Mouse (Mus musculus) stomach, embryonic 15.5 days (tissue): ENCODE measurements at regions not wholly inside any gene's neighbourhood (a gene's known extent, or its start where the extent isn't known, plus 50 kb on each side); places are given as distances from the start of the nearest gene placed in this dataset.
"Not testable (repeated sequence)": the region's sequence is repeated elsewhere in the genome, so short reads cannot be mapped to it uniquely, and the experiment has no call there.

Source experiments
- ATAC-seq: fragments of 200-750 bp; cut with Nextera tagmentation; 2 replicates; pipeline ENCODE4 v1.8.0; 2017; ENCODE audit warnings: low read depth, moderate number of reproducible peaks, moderate TSS enrichment; ENCODE audit not compliant: insufficient read depth, low FRiP score
- H3K27ac ChIP-seq: fragments of 300-500 bp; sonication (generic); 2 replicates; pipeline ENCODE4 v1.5.1; 2015; ENCODE audit warnings: mild to moderate bottlenecking, inconsistent platforms
- H3K27me3 ChIP-seq: fragments of 300-500 bp; sonication (generic); replicated peaks from 2 replicates; pipeline ENCODE4 v1.6.1; 2015; ENCODE audit warnings: inconsistent platforms
- H3K36me3 ChIP-seq: fragments of 300-500 bp; sonication (generic); 2 replicates; pipeline ENCODE4 v1.6.1; 2015; ENCODE audit warnings: inconsistent platforms
- H3K4me1 ChIP-seq: fragments of 300-500 bp; sonication (generic); 2 replicates; pipeline ENCODE4 v1.6.1; 2015; ENCODE audit warnings: inconsistent platforms
- H3K4me2 ChIP-seq: fragments of 300-500 bp; sonication (generic); 2 replicates; pipeline ENCODE4 v1.6.1; 2015; ENCODE audit warnings: mild to moderate bottlenecking, inconsistent platforms
- H3K4me3 ChIP-seq: fragments of 300-500 bp; sonication (generic); replicated peaks from 2 replicates; pipeline ENCODE4 v1.5.1; 2015; ENCODE audit warnings: inconsistent platforms
- H3K9ac ChIP-seq: fragments of 300-500 bp; sonication (generic); 2 replicates; pipeline ENCODE4 v1.6.1; 2015; ENCODE audit warnings: inconsistent platforms
- H3K9me3 ChIP-seq: fragments of 300-500 bp; sonication (generic); 2 replicates; pipeline ENCODE4 v1.6.1; 2016; ENCODE audit warnings: inconsistent platforms
- WGBS: fragments of 180-500 bp; shearing (Covaris S2); methylation state at CpG from one replicate; pipeline ENCODE4 v1.1.7; 2015; 5-methylcytosine and 5-hydroxymethylcytosine counted together

DNA sequence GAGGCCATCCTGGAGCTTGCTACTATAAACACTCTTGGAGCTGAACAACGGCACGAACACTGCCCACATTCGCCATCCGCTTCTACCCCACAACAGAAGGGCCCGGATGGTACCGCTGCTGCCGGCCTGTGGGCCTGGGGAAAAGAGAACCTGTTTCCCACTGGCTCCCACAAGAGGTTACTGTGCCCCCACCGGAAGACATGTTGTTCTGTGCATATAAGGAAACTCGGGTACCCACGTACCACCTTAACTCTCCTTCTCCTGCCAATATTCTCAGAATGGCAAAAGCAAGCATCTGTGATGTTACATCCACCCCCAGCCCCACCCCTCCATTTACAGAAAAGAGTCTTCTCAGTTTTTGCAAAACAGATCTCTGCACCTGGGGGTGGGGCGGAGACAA lies 206.7 kb upstream of the Nectin1 start:
- no peak overlapping the region for H3K9ac ChIP-seq
- H3K27ac ChIP-seq: no peak overlapping the region
- H3K27me3 ChIP-seq: no peaks in the 10 kb centered on the region
- no peak for ATAC-seq
- WGBS: 87% methylated on average over 11 of the region's 11 CpGs
- H3K36me3 ChIP-seq: no peaks in the 10 kb centered on the region
- no peaks in the 10 kb centered on the region for H3K4me1 ChIP-seq
- H3K4me3 ChIP-seq: no peak overlapping the region
- no peaks in the 10 kb centered on the region for H3K9me3 ChIP-seq
- no peak overlapping the region for H3K4me2 ChIP-seq

DNA sequence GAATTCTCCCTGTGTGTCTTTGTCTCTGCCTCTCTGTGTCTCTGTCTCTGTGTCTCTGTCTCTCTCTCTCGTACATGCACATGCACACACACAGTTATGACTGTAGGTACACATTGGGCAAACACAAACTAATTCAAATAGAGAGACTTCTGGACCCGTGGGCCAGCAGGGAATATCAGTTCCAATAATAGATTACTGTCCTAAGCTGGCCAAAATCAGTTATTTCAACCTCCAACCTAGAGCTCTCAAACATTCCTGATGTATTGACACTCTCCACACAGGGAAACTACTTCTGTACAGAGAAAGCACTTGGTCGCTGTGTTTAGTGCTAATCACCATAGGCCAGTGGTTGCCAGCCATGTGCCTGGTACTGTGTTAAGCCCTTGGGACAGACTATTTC lies 203.7 kb upstream of the Nectin1 start:
- Histone ChIP-seq H3K4me1 (no peaks in the 10 kb centered on the region), H3K9ac (no peak overlapping the region), H3K27me3 (no peaks in the 10 kb centered on the region), H3K4me2 (no peak overlapping the region), H3K4me3 (no peak overlapping the region), H3K27ac (no peak overlapping the region), H3K36me3 (no peaks in the 10 kb centered on the region), H3K9me3 (no peaks in the 10 kb centered on the region)
- no peak for ATAC-seq
- WGBS: 74% methylated on average over 3 of the region's 3 CpGs

DNA sequence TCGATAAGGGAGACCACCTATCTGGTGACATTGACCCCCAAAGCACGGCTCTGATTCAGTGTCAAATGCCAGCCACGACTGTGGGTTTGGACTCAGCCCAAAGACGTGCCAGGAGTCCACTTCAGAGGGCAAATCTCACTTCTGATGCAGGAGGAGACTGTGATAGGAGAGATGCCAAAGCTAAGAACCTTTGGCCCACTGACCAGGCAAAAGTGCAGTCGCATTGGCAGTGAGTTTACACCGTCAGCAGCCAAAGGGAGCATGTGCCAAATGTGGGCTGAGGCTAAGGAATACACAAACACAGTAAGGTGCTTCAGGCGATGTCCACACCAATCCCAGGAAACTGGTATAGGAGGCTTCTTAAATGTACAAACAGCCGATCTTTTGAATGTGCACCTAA lies 202.6 kb upstream of the Nectin1 start:
- no peaks in the 10 kb centered on the region for H3K4me1 ChIP-seq
- H3K9me3 ChIP-seq: no peaks in the 10 kb centered on the region
- no peak overlapping the region for H3K4me3 ChIP-seq
- no peak for ATAC-seq
- H3K27ac ChIP-seq: no peak overlapping the region
- no peak overlapping the region for H3K9ac ChIP-seq
- H3K27me3 ChIP-seq: no peaks in the 10 kb centered on the region
- H3K4me2 ChIP-seq: no peak overlapping the region
- H3K36me3 ChIP-seq: no peaks in the 10 kb centered on the region
- 82% methylated on average over 8 of the region's 8 CpGs for WGBS

DNA sequence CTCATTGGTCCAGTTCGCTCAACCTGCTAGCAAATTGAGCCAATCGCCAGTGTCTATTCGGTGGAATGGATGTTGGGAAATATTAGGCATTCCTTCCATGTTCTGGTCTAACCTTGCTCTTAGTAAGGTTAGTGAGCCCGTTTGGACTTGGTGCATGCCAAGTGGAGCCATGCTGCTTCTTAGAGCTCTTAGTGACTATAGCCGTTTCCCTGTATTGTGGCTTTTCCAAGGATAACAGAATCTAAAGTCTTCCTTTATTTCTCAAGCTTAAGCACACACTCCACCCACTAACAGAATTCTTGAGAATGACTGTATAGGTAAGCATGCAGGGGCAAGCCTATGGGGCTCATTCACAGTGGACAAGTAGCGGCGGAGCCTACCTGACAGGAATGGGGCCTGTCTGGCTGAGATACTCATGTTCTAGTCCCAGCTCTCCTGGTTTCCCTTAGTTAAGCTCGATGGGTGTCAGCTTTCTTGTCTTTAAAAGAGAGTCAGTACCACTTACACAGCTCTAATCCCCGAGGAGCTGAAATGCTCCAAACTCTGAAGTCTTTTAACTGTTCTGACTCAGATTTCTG lies 201.6 kb upstream of the Nectin1 start:
- no peak overlapping the region for H3K4me3 ChIP-seq
- no peaks in the 10 kb centered on the region for H3K4me1 ChIP-seq
- H3K9ac ChIP-seq: no peak overlapping the region
- no peaks in the 10 kb centered on the region for H3K36me3 ChIP-seq
- H3K4me2 ChIP-seq: no peak overlapping the region
- no peaks in the 10 kb centered on the region for H3K27me3 ChIP-seq
- H3K9me3 ChIP-seq: no peaks in the 10 kb centered on the region
- 77% methylated on average over 9 of the region's 9 CpGs for WGBS
- ATAC-seq: no peak
- no peak overlapping the region for H3K27ac ChIP-seq

DNA sequence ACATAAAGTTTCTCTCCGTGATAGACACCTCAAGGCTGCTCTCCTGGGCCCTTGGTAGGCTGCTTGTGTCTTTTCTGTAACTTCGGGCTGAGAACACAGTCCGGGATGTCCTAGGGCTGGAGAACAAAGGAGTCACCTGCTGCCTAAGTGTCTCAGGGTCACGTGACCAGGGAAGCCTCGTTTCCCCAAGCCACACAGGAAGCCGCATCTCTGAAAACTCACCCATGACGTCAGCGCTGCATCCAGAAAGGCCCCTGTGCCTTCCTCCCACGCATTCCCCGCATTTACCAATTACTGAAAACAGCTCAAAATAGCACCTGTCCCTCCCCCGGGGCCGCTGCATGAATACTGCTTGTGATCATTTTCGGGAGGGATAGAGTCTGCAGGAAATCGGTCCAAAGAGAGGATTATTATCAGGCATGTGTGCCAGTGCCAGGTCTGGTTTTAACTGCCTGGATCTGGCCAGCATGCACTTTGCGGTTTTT lies 198.7 kb upstream of the Nectin1 start:
- no peaks in the 10 kb centered on the region for H3K36me3 ChIP-seq
- H3K4me2 ChIP-seq: no peak overlapping the region
- no peak overlapping the region for H3K4me3 ChIP-seq
- H3K9ac ChIP-seq: no peak overlapping the region
- H3K9me3 ChIP-seq: no peaks in the 10 kb centered on the region
- H3K27me3 ChIP-seq: no peaks in the 10 kb centered on the region
- H3K27ac ChIP-seq: no peak overlapping the region
- H3K4me1 ChIP-seq: no peaks in the 10 kb centered on the region
- ATAC-seq: no peak
- 30% methylated on average over 15 of the region's 15 CpGs for WGBS

DNA sequence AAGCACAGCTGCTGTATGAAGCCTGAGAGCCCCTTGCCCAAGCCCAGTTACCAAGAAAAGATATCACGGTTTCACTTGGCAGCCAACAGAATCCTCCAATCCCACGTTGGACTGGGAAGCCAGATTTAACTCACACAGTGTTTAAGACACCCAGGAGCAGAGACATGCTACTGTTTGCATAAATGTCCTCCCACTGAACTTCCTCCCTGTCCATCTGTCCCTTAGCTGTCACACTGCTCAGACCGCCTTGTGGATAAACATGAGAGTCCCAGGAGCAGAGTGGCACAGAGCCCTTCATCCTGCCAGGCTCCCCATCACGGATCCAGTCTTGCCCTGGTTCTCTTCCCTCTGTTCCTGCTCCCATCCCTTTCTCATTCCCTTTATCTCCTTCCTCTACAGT lies 194.9 kb upstream of the Nectin1 start:
- no peaks in the 10 kb centered on the region for H3K4me1 ChIP-seq
- no peaks in the 10 kb centered on the region for H3K36me3 ChIP-seq
- no peak overlapping the region for H3K27ac ChIP-seq
- no peak overlapping the region for H3K4me2 ChIP-seq
- no peak for ATAC-seq
- H3K9ac ChIP-seq: no peak overlapping the region
- H3K4me3 ChIP-seq: no peak overlapping the region
- H3K9me3 ChIP-seq: no peaks in the 10 kb centered on the region
- no peaks in the 10 kb centered on the region for H3K27me3 ChIP-seq
- 47% methylated on average over 4 of the region's 4 CpGs for WGBS

DNA sequence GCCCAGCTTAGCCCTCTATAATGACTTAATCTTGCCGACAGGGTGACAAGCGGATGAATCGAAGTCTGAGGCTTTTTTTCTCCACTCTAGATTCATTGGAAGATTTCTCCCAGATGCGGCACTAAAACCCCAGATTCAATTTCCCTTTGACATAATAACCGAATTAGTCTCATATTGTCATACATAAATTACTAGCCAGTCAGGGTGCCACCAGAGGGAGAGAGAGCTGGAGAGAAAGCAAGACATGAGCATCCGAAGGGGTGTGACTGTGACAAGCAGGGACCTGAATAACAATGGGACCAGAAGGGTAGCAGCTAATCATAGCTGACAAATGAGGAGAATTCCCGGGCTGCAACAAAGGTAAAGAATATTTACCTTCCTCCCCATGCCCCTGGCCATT lies 194.5 kb upstream of the Nectin1 start:
- Histone ChIP-seq H3K9me3 (no peaks in the 10 kb centered on the region), H3K9ac (no peak overlapping the region), H3K27ac (no peak overlapping the region), H3K4me2 (no peak overlapping the region), H3K36me3 (no peaks in the 10 kb centered on the region), H3K27me3 (no peaks in the 10 kb centered on the region), H3K4me3 (no peak overlapping the region), H3K4me1 (no peaks in the 10 kb centered on the region)
- ATAC-seq: no peak
- 47% methylated on average over 7 of the region's 7 CpGs for WGBS

DNA sequence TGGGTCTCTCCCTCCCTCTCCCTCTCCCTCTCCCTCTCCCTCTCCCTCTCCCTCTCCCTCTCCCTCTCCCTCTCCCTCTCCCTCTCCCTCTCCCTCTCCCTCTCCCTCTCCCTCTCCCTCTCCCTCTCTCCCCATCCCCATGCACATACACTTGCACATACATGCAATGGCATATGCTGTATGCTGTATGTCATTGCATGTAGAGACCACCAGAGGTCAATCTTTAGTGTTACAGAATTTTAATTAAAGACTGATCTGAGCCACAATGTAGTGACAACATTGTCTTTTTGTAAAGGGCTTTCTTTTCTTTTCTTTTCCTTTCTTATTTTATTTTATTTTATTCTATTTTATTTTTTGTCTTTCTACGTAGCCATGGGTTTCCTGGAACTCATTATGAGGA lies 191.0 kb upstream of the Nectin1 start:
- H3K4me1 ChIP-seq, ATAC-seq, H3K27ac ChIP-seq, H3K4me3 ChIP-seq, H3K36me3 ChIP-seq, H3K4me2 ChIP-seq, H3K9ac ChIP-seq, H3K9me3 ChIP-seq, H3K27me3 ChIP-seq: not testable (repeated sequence)
- WGBS: 88% methylated on average over 1 of the region's 1 CpGs

DNA sequence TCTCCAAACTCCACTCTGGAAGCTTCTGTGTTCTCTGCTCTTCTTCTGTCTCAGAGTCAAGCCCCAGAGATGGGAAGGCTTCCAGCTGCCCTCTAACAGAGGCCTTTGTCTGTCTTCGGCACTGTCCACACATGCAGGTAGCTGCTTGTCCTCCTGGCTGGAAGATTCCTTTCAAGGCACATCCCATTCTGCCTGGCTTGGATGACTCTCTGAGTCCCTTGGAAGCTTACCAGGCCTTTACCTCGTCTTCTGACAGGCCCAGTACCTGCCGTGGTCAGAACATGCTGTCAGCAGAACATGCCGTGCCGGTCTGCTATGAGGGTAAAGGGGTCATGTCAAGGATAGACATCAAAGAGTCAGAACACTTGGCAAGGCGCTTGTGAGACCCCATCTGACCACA lies 181.8 kb upstream of the Nectin1 start:
- H3K27ac ChIP-seq: no peak overlapping the region
- no peaks in the 10 kb centered on the region for H3K36me3 ChIP-seq
- no peak overlapping the region for H3K4me2 ChIP-seq
- no peaks in the 10 kb centered on the region for H3K9me3 ChIP-seq
- 80% methylated on average over 6 of the region's 6 CpGs for WGBS
- no peak for ATAC-seq
- H3K4me1 ChIP-seq: no peaks in the 10 kb centered on the region
- H3K4me3 ChIP-seq: no peak overlapping the region
- H3K27me3 ChIP-seq: no peaks in the 10 kb centered on the region
- H3K9ac ChIP-seq: no peak overlapping the region

DNA sequence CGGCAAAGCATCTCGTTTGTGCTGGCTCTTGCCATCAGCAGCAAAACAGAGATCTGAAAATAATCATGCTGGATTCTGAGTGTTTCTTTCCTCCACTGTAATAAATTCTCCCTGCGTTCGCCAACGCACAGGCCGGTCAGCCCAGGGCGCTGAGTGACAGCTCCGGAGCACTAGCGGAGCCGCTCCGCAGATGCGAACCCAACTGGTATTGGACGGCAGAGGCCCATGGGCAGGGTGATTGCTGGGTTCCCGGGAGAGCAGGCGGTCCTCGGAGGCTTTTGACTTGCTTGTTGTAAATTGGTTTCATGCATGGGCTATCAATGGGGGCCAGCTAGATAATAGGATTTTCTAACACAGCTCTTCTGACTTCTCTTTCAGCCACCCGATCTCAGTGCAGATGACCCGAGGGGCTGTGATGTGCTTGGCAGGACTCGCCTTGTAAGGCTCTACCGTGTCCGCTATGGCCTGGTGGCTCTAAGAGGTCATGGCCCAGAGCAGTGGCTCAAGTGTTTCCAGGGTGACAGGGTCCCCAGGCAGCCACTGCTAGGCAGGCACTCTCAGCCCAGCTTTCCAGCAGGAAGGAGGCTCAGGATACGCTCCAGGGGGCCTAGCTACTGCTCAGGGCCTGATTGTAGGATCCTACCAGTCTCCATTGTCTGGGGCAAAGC lies 179.4 kb upstream of the Nectin1 start:
- Histone ChIP-seq H3K27ac (no peak overlapping the region), H3K4me2 (no peak overlapping the region), H3K9ac (no peak overlapping the region), H3K4me3 (no peak overlapping the region), H3K4me1 (no peaks in the 10 kb centered on the region), H3K9me3 (no peaks in the 10 kb centered on the region), H3K36me3 (no peaks in the 10 kb centered on the region), H3K27me3 (no peaks in the 10 kb centered on the region)
- 83% methylated on average over 22 of the region's 22 CpGs for WGBS
- no peak for ATAC-seq

DNA sequence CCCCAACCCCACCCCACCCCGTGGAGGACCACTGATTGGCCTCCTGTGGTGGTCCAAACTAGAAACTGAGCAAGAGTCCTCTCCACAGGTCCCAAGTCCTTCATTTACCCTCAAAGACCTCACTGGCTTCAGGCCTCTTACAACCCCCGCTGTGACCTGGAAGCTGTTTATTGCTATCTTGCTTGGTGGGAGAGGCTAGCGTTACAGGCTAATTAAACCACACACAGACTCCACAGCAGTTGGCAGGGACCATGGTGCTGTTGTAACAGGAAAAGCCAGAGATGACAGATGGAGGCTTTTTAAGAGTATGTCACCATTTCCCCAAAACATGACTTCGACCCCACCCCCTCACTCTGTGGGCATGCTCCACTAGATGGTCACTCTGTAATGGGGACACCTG lies 174.9 kb upstream of the Nectin1 start:
- Histone ChIP-seq H3K4me3 (no peak overlapping the region), H3K9me3 (no peaks in the 10 kb centered on the region), H3K4me2 (no peak overlapping the region), H3K27ac (no peak overlapping the region), H3K9ac (no peak overlapping the region), H3K36me3 (no peaks in the 10 kb centered on the region), H3K4me1 (no peaks in the 10 kb centered on the region), H3K27me3 (no peaks in the 10 kb centered on the region)
- ATAC-seq: no peak
- WGBS: 43% methylated on average over 4 of the region's 4 CpGs

DNA sequence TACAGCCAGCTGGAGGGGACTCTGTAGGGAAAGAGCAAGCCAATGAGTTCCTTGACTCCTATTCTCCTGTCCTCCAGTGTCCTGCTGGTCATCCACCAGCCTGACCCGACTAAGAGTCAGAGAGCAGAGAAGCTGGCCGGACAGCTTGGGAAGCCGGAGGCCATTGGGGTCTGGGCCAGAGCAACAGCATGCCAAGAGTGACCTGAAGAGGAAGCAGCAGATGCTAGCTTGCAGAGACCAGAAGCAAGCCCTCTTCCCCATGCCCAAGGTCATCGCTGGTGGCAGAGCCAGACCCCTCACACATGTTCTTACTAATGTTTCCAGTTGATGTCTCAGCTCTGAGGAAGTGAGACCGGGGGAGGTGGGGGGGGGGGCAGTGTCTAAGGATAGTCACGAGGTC lies 172.7 kb upstream of the Nectin1 start:
- Histone ChIP-seq H3K27ac (no peak overlapping the region), H3K4me2 (no peak overlapping the region), H3K4me3 (no peak overlapping the region), H3K27me3 (no peaks in the 10 kb centered on the region), H3K36me3 (no peaks in the 10 kb centered on the region), H3K9ac (no peak overlapping the region), H3K4me1 (no peaks in the 10 kb centered on the region), H3K9me3 (no peaks in the 10 kb centered on the region)
- ATAC-seq: no peak
- WGBS: 78% methylated on average over 6 of the region's 6 CpGs

DNA sequence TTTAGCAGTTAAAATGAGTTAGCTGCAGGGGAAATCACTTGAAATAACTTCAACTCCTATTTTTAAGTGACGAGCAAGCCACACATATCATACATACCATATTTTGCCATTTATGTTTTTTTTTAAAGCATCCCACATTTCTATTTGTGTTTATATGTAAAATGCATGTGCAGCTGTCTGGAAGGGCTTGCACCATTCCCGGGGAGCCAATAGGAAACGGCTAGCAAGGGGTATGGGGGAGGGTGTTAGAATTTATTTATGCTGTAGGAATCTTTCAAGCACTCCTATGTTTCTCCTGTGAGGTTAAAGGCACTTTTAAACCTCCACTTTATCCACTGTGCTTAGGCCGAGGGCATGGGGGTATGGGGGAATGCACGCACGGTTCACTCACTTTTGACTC lies 168.1 kb upstream of the Nectin1 start:
- H3K36me3 ChIP-seq: no peaks in the 10 kb centered on the region
- H3K4me2 ChIP-seq: no peak overlapping the region
- H3K27ac ChIP-seq: no peak overlapping the region
- WGBS: 87% methylated on average over 6 of the region's 6 CpGs
- H3K4me1 ChIP-seq: no peaks in the 10 kb centered on the region
- no peak overlapping the region for H3K9ac ChIP-seq
- no peaks in the 10 kb centered on the region for H3K27me3 ChIP-seq
- no peak overlapping the region for H3K4me3 ChIP-seq
- H3K9me3 ChIP-seq: no peaks in the 10 kb centered on the region
- ATAC-seq: no peak
